Mouse (Mus musculus) ovary, postnatal 10 days (tissue): ENCODE results near the gene Cfdp1.

Experiments used
- DNase-seq: peaks from one replicate; pipeline ENCODE4 v3.0.0; 2022; ENCODE audit warnings: low spot score

Cfdp1 gene

GRCm38 (mm10) chr8:111739604-111740003 lies 114.5 kb downstream of the Cfdp1 start:
- no peak for DNase-seq

- DNase-seq, result no peak
Observed at GRCm38 (mm10) chr8:111738867-111739266, 115.2 kb downstream of the Cfdp1 start.

GRCm38 (mm10) chr8:111736321-111736720 lies 117.8 kb downstream of the Cfdp1 start:
- no peak for DNase-seq

- no peak for DNase-seq
Observed at GRCm38 (mm10) chr8:111735791-111736190, 118.3 kb downstream of the Cfdp1 start.

GRCm38 (mm10) chr8:111735335-111735761 lies 118.7 kb downstream of the Cfdp1 start:
- no peak for DNase-seq

- no peak for DNase-seq
Observed at GRCm38 (mm10) chr8:111734244-111734960, 119.7 kb downstream of the Cfdp1 start.

- no peak for DNase-seq
Observed at GRCm38 (mm10) chr8:111733581-111734243, 120.4 kb downstream of the Cfdp1 start.

GRCm38 (mm10) chr8:111732406-111733085 lies 121.5 kb downstream of the Cfdp1 start:
- DNase-seq, result no peak

- peak; percentile 98 for DNase-seq
Observed at GRCm38 (mm10) chr8:111732004-111732403, 122.1 kb downstream of the Cfdp1 start.

- no peak for DNase-seq
Observed at GRCm38 (mm10) chr8:111731231-111731977, 122.7 kb downstream of the Cfdp1 start.

GRCm38 (mm10) chr8:111729233-111730170 lies 124.6 kb downstream of the Cfdp1 start:
- DNase-seq, result no peak

GRCm38 (mm10) chr8:111728481-111728880 lies 125.6 kb downstream of the Cfdp1 start:
- DNase-seq, result no peak

- DNase-seq, result no peak
Observed at GRCm38 (mm10) chr8:111727553-111727952, 126.5 kb downstream of the Cfdp1 start.

GRCm38 (mm10) chr8:111726102-111726900 lies 127.8 kb downstream of the Cfdp1 start:
- DNase-seq, result no peak

GRCm38 (mm10) chr8:111725341-111725740 lies 128.8 kb downstream of the Cfdp1 start:
- no peak for DNase-seq

- no peak for DNase-seq
Observed at GRCm38 (mm10) chr8:111720115-111720544, 134.0 kb downstream of the Cfdp1 start.

- no peak for DNase-seq
Observed at GRCm38 (mm10) chr8:111718937-111719336, 135.2 kb downstream of the Cfdp1 start.
